Mouse (Mus musculus) megakaryocyte-erythroid progenitor cell, adult 5-6 weeks (primary cell): ENCODE results near the gene Usp2. TPM values are rescaled to one million over a fixed set of nuclear protein-coding genes. Genes with fewer than 3 reads are reported as not detected.

Source experiments
- ATAC-seq: replicated peaks from 2 replicates; pipeline ENCODE4 v1.8.0; 2016; ENCODE audit warnings: mild to moderate bottlenecking, inconsistent platforms; ENCODE audit not compliant: severe bottlenecking, poor library complexity, low FRiP score, low TSS enrichment
- total RNA-seq, 2 experiments: library from RNA; stranded (forward) in 1 of 2; stranded (reverse) in 1 of 2; fragments of 200-1000, 215-1000 nt in 1 of 2; fragments of >200 nt in 1 of 2; fragmentation: Nextera tagmentation in 1 of 2; gene quantifications; 2 replicates each; pipeline ENCODE4 v1.2.3; 2014 to 2017

Gene Usp2
- total RNA-seq, 2 experiments from 2014 or later: 1.8 to 2.1 TPM

DNA sequence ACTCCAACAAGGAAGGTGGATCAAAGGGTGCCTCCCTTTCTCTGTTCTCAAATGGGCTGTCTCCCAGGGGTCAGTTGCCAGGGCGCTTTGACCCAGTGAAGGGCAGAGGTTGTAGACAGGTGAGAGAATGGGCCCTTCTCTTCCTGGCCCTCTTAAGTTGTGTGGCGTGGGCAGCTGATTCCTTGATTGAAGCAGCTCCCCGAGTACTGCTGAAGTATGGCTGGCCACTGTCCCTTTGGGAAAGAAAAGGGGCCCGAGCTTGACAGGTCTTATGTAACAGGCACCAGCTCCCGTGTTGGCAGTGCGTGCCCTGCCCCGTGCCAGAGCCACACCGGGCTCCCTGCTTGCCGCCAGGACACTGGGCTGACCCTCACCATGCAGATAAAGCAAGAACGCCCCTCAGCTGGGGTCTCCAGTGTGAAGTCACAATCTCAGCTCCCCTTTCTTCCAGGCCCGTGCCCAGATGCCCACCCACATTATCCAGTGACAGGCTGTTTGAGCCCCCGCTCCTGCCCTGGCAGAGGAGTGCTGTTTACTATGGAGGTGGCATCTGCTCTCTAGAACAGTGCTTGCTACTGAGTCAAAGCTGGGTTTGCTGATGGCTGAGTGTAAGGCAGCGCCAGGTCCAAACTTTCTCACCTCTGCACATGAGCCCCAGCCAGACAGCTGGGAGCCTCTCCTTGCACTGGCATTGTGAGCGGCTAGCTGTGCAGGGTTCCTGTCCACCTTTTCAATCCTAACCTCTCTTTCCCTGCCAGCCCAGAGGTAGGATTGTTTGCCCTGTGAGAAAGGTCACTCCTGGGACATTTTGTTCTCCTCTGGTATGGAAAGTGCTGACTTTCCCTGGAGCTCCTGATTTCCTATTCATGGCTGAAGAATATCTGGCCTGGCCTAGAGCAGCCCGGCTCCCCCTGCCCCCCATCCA, 19.2 kb downstream of the Usp2 start:
- ATAC-seq: no peak

DNA sequence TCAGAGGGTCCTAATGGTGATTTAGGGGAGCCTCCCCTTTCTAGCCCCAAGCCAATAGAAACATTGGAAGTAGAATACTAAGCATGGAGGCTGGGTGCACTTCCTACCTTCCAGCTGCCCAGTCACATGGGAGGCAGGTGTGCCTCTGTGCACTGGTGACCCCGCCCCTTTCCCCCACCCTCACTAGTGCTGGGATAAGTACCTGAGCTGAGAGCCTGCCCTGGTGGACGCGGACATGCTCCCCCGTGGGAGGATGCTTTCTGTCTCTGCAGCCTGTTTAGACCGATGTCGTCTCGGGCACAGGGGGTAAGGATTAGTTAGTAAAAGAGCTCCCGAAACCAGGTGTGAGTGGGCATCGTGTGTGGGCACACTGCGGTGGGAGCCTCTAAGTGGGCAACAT, 20.1 kb downstream of the Usp2 start:
- no peak for ATAC-seq

DNA sequence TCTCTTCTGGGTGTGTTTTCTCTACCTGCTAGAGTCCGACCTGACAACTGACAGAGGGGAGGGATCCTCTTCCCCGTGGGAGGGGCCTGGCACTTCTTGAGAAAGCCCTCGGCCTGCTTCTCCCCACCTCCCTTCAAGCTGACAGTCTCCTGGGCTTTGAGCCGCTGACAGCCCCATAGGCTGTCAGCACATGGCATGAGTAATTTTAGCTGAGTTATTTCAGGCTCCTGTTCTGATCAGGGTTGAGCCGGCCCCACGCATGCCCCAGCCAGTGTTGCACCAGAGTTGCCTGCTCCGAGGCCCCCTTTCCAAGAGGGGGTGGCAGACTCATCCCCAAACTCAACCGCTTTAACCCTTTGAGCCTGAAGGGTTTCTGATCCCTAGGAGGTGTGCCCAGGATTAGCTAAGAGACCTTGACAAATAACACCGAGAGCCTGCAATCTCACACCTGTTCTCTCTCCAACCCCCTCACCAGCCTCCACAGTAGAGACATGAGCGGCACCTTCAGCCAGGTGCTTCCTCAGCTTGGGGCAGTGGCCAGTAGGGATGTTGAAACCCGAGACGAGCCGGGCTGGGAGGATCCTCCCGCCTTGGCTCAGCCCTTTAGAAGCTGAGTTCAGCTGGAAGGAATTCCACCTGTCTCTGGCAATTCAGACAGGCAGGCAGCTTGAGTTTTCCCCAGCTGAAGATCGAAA, 21.1 kb downstream of the Usp2 start:
- ATAC-seq: no peak

GRCm38 (mm10) chr9:44088877-44089608, 22.2 kb downstream of the Usp2 start:
- no peak for ATAC-seq

DNA sequence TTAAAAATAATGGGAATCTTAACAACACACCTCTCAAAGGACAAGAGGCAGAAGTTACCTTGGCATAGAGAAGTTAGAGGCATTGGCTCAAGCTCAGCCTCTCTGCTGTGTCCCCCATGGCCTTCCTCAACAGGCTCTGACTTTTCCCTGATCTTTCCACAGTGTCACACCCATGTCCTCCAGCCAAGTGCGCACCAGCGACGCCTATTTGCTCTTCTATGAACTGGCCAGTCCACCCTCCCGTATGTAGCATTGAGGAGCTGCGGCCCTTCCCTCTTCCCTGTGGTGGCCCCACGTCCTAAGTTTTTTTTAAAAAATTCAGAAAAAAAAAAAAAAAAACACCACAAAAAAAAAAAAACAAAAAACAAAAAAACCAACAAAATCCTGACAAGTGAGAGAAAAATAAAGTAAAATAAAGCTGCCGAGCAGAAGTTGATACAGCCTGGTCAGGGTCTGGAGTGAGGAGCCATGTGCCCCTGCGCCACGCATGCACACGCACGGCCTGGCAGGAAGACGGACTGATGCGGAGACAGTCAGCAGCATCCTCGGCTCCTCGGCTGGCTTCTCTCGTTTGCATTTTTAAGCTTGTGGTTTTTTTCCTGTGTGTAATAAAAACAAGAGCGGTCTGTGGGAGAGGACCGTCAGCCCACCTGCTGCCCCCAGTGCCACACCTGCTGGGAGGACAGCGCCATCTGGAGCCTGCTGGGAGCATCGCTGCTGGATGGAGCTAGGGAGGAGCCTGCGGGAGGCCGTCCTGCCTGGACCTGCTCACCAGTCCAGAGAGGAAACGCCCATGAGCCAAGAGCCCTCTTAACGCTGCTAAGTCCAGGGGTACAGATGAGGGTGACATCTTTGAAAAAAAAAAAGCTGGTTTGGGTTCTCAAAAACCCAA, 27.0 kb downstream of the Usp2 start:
- ATAC-seq: peak; percentile 72

GRCm38 (mm10) chr9:44094737-44095136, 27.9 kb downstream of the Usp2 start:
- no peak for ATAC-seq

- no peak for ATAC-seq
Observed at GRCm38 (mm10) chr9:44095781-44096180, 29.0 kb downstream of the Usp2 start.

DNA sequence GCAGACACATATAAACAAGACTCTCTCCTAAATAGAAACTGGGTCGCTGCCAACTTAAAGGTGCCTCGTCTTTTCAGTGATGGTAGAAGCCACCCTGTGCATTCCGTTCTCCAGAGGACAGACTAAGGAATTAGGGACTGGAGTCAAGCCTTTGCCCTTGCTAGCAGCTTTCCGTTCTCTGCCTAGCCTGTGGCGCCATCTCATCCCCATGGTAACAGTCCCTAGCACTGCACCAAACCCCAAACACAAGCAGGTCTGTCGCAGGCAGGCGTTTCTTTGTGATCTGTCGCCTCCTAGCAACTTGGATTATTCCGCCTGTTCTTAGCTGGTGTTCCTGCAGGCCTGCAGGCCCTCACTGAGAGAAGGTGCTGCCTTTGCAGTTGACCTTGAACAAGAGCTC, 29.7 kb downstream of the Usp2 start:
- no peak for ATAC-seq

- ATAC-seq: no peak
Observed at GRCm38 (mm10) chr9:44101490-44101889, 34.7 kb downstream of the Usp2 start, which contains the start of gene Mfrp. TSS of gene Mfrp (plus strand) at chr9:44101729.

DNA sequence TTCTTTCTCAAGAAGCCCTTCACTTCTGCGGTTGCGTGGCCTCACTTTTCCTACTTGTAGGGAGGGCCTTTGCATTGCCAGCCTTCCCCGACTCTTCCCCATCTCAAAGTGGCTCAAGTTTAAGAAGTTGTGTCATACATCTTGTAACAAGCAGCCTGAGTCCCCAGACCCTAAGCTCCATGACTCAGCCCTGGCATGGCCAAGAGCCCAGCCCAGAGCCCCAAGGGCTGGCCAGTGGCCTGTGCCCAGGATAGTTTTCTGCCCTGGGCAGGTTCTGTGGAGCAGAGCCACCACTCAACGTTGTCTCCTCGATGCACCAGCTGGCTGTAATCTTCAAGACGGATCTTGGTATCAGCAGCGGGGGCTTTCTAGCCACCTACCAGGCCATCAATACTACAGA, 38.1 kb downstream of the Usp2 start:
- ATAC-seq: no peak

DNA sequence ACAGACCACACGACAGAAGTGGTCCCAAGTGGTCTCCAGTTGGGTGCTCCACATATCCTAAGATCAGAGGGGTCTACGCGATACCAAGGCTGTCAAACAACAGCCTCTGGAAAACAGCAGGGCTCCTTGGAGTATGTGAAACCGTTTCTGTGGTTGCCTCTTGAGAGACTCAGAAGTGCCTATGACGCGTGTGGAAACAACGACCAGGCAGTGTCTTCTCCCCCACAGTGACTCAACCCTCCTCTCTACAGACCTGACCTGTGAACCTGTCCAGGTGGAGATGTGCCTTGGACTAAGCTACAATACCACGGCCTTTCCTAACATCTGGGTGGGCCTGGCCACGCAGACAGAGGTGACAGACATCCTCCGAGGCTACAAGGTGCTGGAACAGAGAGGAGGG, 39.0 kb downstream of the Usp2 start:
- ATAC-seq: no peak

- ATAC-seq: no peak
Observed at GRCm38 (mm10) chr9:44106182-44106581, 39.4 kb downstream of the Usp2 start.

- no peak for ATAC-seq
Observed at GRCm38 (mm10) chr9:44106596-44106995, 39.8 kb downstream of the Usp2 start.

DNA sequence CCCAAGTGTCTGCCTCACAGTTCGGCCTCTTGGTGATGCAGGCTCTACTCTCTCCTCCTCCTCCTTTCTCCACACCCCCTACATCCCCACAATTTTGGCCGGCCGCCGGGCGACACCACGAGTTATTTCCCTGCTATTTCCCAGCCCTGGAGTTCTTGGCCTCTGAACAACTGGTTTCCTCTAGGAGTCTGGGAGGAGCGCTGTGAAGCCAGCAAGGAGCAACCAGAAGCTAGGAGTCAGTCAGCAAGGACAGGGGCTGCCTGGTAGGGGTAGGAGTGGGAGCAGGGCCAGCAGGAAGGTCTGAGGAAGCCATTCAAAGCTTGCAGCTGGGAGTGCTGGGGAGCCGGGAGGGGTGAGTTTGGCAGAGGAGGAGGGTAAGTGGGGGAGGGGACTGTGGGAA, 40.3 kb downstream of the Usp2 start, which contains the start of gene C1qtnf5:
C1qtnf5 (plus strand) TSS at position 136 of the 400 bp plus-strand sequence.
- no peak for ATAC-seq

DNA sequence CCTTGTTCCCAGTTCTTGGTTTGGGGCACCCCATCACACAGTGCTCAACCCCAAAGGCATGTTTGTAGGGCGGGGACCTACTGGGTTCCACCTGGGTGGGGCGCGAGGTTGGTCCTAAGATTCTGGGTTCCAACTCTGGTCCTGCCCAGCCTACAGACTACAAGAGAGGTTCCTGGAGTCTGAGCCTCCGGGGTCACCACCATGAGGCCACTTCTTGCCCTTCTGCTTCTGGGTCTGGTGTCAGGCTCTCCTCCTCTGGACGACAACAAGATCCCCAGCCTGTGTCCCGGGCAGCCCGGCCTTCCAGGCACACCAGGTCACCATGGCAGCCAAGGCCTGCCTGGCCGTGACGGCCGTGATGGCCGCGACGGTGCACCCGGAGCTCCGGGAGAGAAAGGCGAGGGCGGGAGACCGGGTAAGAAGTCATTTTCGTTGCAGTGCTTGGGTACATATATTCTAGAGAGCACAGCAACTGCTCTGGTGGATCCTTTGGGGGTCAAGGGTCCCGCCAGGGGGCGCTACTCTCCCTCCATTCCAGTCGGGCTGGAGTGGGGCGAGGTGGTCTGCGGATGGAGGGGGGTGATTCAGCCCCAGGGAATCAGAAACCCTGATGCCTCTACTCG, 40.8 kb downstream of the Usp2 start:
- ATAC-seq: no peak

GRCm38 (mm10) chr9:44108269-44109055, 41.6 kb downstream of the Usp2 start:
- no peak for ATAC-seq

DNA sequence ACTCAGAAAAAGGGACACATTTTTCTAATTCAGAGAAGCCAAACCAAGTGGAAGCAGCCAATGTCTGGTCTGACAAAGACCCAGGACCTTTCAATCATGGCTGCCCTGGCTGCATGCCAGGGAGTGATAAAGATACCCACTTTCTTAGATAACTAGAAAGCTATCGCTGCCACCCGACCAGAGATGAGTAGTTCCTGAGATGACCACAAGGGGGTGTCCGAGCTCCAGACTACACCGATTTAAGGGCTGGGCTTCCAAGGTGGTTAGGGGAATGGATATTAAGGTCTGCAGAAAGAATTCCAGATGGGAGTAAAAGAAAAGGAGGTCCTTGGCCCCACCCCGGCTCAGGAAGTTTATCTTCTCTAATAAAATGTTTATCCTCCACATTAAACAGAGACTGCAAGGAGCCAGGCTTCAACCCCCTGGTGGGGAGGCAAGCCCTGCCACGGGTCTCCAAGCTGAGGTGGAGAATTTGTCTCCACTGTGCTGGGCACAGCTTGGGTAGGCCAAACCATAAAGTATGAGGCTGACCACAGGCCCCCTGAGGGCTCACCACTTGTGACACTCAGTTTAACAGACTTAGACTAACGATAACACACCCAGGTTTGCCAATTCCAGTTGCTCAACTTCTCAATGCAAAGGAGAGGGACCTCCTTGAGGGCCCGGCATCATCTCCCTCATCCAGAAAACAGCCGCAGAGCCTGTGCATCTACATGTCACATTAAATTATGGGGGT, 42.7 kb downstream of the Usp2 start:
- no peak for ATAC-seq
